Mouse (Mus musculus) heart, embryonic 11.5 days (tissue): Measurements from ENCODE around the gene Eps15l1. TPM values are rescaled to one million over a fixed set of nuclear protein-coding genes. Genes with fewer than 3 reads are reported as not detected.

Experiments
- ATAC-seq: fragments of 200-750 bp; cut with Nextera tagmentation; replicated peaks from 2 replicates; pipeline ENCODE4 v1.8.0; 2017; ENCODE audit warnings: moderate library complexity; ENCODE audit not compliant: insufficient number of reproducible peaks, low FRiP score, low TSS enrichment
- H3K27ac ChIP-seq: fragments of 300-500 bp; sonication (generic); 2 replicates; pipeline ENCODE4 v1.5.1; 2014; ENCODE audit warnings: mild to moderate bottlenecking, low read depth, low read length
- H3K27me3 ChIP-seq: fragments of 300-500 bp; sonication (generic); 2 replicates; pipeline ENCODE4 v1.6.1; 2014; ENCODE audit warnings: mild to moderate bottlenecking, low read length, mixed read lengths; ENCODE audit not compliant: control insufficient read depth, insufficient read depth
- H3K36me3 ChIP-seq: fragments of 300-500 bp; sonication (generic); 2 replicates; pipeline ENCODE4 v1.6.1; 2014; ENCODE audit warnings: mild to moderate bottlenecking, low read length, moderate library complexity, mixed read lengths; ENCODE audit not compliant: control insufficient read depth, insufficient read depth
- H3K4me1 ChIP-seq: fragments of 300-500 bp; sonication (generic); 2 replicates; pipeline ENCODE4 v1.6.1; 2014; ENCODE audit warnings: low read length; ENCODE audit not compliant: control insufficient read depth, insufficient read depth
- H3K4me2 ChIP-seq: fragments of 300-500 bp; sonication (generic); 2 replicates; pipeline ENCODE4 v1.6.1; 2014; ENCODE audit warnings: mild to moderate bottlenecking, moderate library complexity
- H3K4me3 ChIP-seq: fragments of 300-500 bp; sonication (generic); 2 replicates; pipeline ENCODE4 v1.5.1; 2014; ENCODE audit warnings: low read depth, low read length
- H3K9ac ChIP-seq: fragments of 300-500 bp; sonication (generic); 2 replicates; pipeline ENCODE4 v1.6.1; 2014; ENCODE audit warnings: mild to moderate bottlenecking, low read depth, low read length, moderate library complexity
- H3K9me3 ChIP-seq: fragments of 300-500 bp; sonication (generic); replicated peaks from 2 replicates; pipeline ENCODE4 v1.6.1; 2016; ENCODE audit warnings: low read length; ENCODE audit not compliant: control insufficient read depth
- WGBS: fragments of 180-500 bp; shearing (Covaris S2); extraction: QIAGEN DNeasy Blood & Tissue Kit; methylation state at CpG from one replicate; pipeline ENCODE4 v1.1.7; 2014; ENCODE audit not compliant: insufficient replicate concordance; 5-methylcytosine and 5-hydroxymethylcytosine counted together
- polyA plus RNA-seq: library from polyadenylated mRNA; unstranded; fragments of >200 nt; fragmentation: Nextera tagmentation; extraction: Ambion mirVana; gene quantifications from 2 replicates; pipeline ENCODE4 v1.2.1, GENCODE M21; 2014

Gene Eps15l1
- polyA plus RNA-seq, 1 experiment from 2014 or later, result 49.9 TPM

- Histone ChIP-seq H3K4me3 (no peak overlapping the region), H3K27me3 (no peaks in the 10 kb centered on the region), H3K27ac (no peak overlapping the region), H3K36me3 (peaks cover 56% of the 10 kb centered on the region), H3K9ac (no peak overlapping the region), H3K4me1 (no peaks in the 10 kb centered on the region), H3K9me3 (no peaks in the 10 kb centered on the region), H3K4me2 (no peak overlapping the region)
- WGBS, result 95% methylated on average over 2 of the region's 2 CpGs
- no peak for ATAC-seq
Observed at GRCm38 (mm10) chr8:72366435-72366834, 54.8 kb downstream of the Eps15l1 start.

- 22% methylated on average over 3 of the region's 3 CpGs for WGBS
Observed at GRCm38 (mm10) chr8:72365826-72366225, 55.4 kb downstream of the Eps15l1 start.

GRCm38 (mm10) chr8:72365016-72365415 lies 56.2 kb downstream of the Eps15l1 start:
- Histone ChIP-seq H3K4me2 (no peak overlapping the region), H3K9ac (no peak overlapping the region), H3K27me3 (no peaks in the 10 kb centered on the region), H3K27ac (no peak overlapping the region), H3K4me1 (no peaks in the 10 kb centered on the region), H3K9me3 (no peaks in the 10 kb centered on the region), H3K4me3 (no peak overlapping the region), H3K36me3 (peaks cover 43% of the 10 kb centered on the region)
- 93% methylated on average over 2 of the region's 2 CpGs for WGBS
- no peak for ATAC-seq

More at GRCm38 (mm10) chr8:72365826-72366225, 55.4 kb downstream of the Eps15l1 start:
- peak; percentile 28; the same call in 1 of the 2 replicates for ATAC-seq
- Histone ChIP-seq H3K36me3 (peaks cover 51% of the 10 kb centered on the region), H3K9ac (no peak overlapping the region), H3K27me3 (no peaks in the 10 kb centered on the region), H3K4me3 (no peak overlapping the region), H3K4me1 (no peaks in the 10 kb centered on the region), H3K27ac (no peak overlapping the region), H3K9me3 (no peaks in the 10 kb centered on the region), H3K4me2 (no peak overlapping the region)

GRCm38 (mm10) chr8:72363457-72363856 lies 57.8 kb downstream of the Eps15l1 start:
- no peak for ATAC-seq
- peaks cover 33% of the 10 kb centered on the region for H3K36me3 ChIP-seq
- H3K4me1 ChIP-seq, result no peaks in the 10 kb centered on the region
- no peak overlapping the region for H3K9ac ChIP-seq
- no peak overlapping the region for H3K4me3 ChIP-seq
- H3K4me2 ChIP-seq, result no peak overlapping the region
- no peak overlapping the region for H3K27ac ChIP-seq
- H3K27me3 ChIP-seq, result no peaks in the 10 kb centered on the region
- 80% methylated on average over 7 of the region's 7 CpGs for WGBS
- no peaks in the 10 kb centered on the region for H3K9me3 ChIP-seq

- Histone ChIP-seq H3K9me3 (no peaks in the 10 kb centered on the region), H3K27me3 (no peaks in the 10 kb centered on the region), H3K9ac (no peak overlapping the region), H3K4me1 (no peaks in the 10 kb centered on the region), H3K4me3 (no peak overlapping the region), H3K36me3 (peaks cover 31% of the 10 kb centered on the region), H3K4me2 (no peak overlapping the region), H3K27ac (no peak overlapping the region)
- no peak for ATAC-seq
- WGBS, result 87% methylated on average over 4 of the region's 4 CpGs
Observed at GRCm38 (mm10) chr8:72362754-72363153, 58.5 kb downstream of the Eps15l1 start.

- no peak overlapping the region for H3K4me2 ChIP-seq
- no peaks in the 10 kb centered on the region for H3K27me3 ChIP-seq
- H3K9ac ChIP-seq, result no peak overlapping the region
- H3K27ac ChIP-seq, result no peak overlapping the region
- no peak for ATAC-seq
- peaks cover 24% of the 10 kb centered on the region for H3K36me3 ChIP-seq
- no peaks in the 10 kb centered on the region for H3K9me3 ChIP-seq
- H3K4me1 ChIP-seq, result peaks cover 6% of the 10 kb centered on the region
- no peak overlapping the region for H3K4me3 ChIP-seq
Observed at GRCm38 (mm10) chr8:72360162-72360561, 61.1 kb downstream of the Eps15l1 start.

GRCm38 (mm10) chr8:72356593-72356992 lies 64.7 kb downstream of the Eps15l1 start:
- no peak overlapping the region for H3K4me2 ChIP-seq
- peaks cover 11% of the 10 kb centered on the region for H3K36me3 ChIP-seq
- no peak overlapping the region for H3K27ac ChIP-seq
- no peaks in the 10 kb centered on the region for H3K27me3 ChIP-seq
- peaks cover 32% of the 10 kb centered on the region for H3K4me1 ChIP-seq
- H3K9ac ChIP-seq, result no peak overlapping the region
- H3K4me3 ChIP-seq, result no peak overlapping the region
- ATAC-seq, result no peak
- H3K9me3 ChIP-seq, result no peaks in the 10 kb centered on the region
- WGBS, result 87% methylated on average over 3 of the region's 3 CpGs

- Histone ChIP-seq H3K27ac (peak overlapping the region; percentile 60), H3K4me1 (peaks cover 32% of the 10 kb centered on the region), H3K36me3 (peaks cover 11% of the 10 kb centered on the region), H3K27me3 (no peaks in the 10 kb centered on the region), H3K4me3 (no peak overlapping the region), H3K4me2 (no peak overlapping the region), H3K9ac (no peak overlapping the region), H3K9me3 (no peaks in the 10 kb centered on the region)
- no peak for ATAC-seq
- 45% methylated on average over 11 of the region's 11 CpGs for WGBS
Observed at GRCm38 (mm10) chr8:72354272-72354671, 67.0 kb downstream of the Eps15l1 start.

- H3K4me1 ChIP-seq, result peaks cover 32% of the 10 kb centered on the region
- H3K27ac ChIP-seq, result peak overlapping the region; percentile 60
- peaks cover 11% of the 10 kb centered on the region for H3K36me3 ChIP-seq
- H3K4me3 ChIP-seq, result no peak overlapping the region
- no peaks in the 10 kb centered on the region for H3K9me3 ChIP-seq
- no peaks in the 10 kb centered on the region for H3K27me3 ChIP-seq
- WGBS, result 62% methylated on average over 7 of the region's 7 CpGs
- peak overlapping the region; percentile 11; the same call in 1 of the 2 replicates for H3K4me2 ChIP-seq
- 0 out of 2 replicates have a peak overlapping the region, but pooled peaks have one; percentile 43 for H3K9ac ChIP-seq
- no peak for ATAC-seq
Observed at GRCm38 (mm10) chr8:72353700-72354045, 67.6 kb downstream of the Eps15l1 start.
